Mouse (Mus musculus) embryo, embryonic 9.5 days (tissue): ENCODE measurements around the gene Tln1.
"Not testable (repeated sequence)": the region's sequence is repeated elsewhere in the genome, so short reads cannot be mapped to it uniquely, and the experiment has no call there.

Source experiments
- DNase-seq: peaks from one replicate; pipeline ENCODE4 v3.0.0-alpha.2; 2017; ENCODE audit errors: extremely low spot score

The Tln1 gene

GRCm38 (mm10) chr4:43506074-43506473 lies 56.4 kb downstream of the Tln1 start:
- no peak for DNase-seq

GRCm38 (mm10) chr4:43504269-43504668 lies 58.2 kb downstream of the Tln1 start:
- no peak for DNase-seq

- no peak for DNase-seq
Measured at GRCm38 (mm10) chr4:43503506-43503905, 59.0 kb downstream of the Tln1 start.

GRCm38 (mm10) chr4:43503041-43503440 lies 59.5 kb downstream of the Tln1 start:
- DNase-seq: no peak

GRCm38 (mm10) chr4:43499407-43500333 lies 62.8 kb downstream of the Tln1 start, which contains the start of gene Arhgef39:
Gene Arhgef39, minus strand, starts transcription at chr4:43499695.
- DNase-seq: peak; percentile 84

GRCm38 (mm10) chr4:43498983-43499382 lies 63.5 kb downstream of the Tln1 start:
- DNase-seq: peak; percentile 64

- DNase-seq: no peak
Measured at GRCm38 (mm10) chr4:43497946-43498345, 64.5 kb downstream of the Tln1 start.

- no peak for DNase-seq
Measured at GRCm38 (mm10) chr4:43497405-43497804, 65.1 kb downstream of the Tln1 start.

- no peak for DNase-seq
Measured at GRCm38 (mm10) chr4:43496587-43496986, 65.9 kb downstream of the Tln1 start.

GRCm38 (mm10) chr4:43493846-43494240 lies 68.6 kb downstream of the Tln1 start:
- DNase-seq: no peak

GRCm38 (mm10) chr4:43493186-43493845 lies 69.2 kb downstream of the Tln1 start:
- peak; percentile 98 for DNase-seq

- peak; percentile 93 for DNase-seq
Measured at GRCm38 (mm10) chr4:43492821-43493185, 69.7 kb downstream of the Tln1 start, which contains the start of gene Ccdc107. Gene Ccdc107, plus strand, starts transcription at chr4:43492900.

GRCm38 (mm10) chr4:43492101-43492820 lies 70.2 kb downstream of the Tln1 start:
- peak; percentile 21 for DNase-seq

GRCm38 (mm10) chr4:43490801-43491200 lies 71.7 kb downstream of the Tln1 start:
- DNase-seq: no peak

GRCm38 (mm10) chr4:43489611-43490010 lies 72.9 kb downstream of the Tln1 start:
- DNase-seq: no peak

GRCm38 (mm10) chr4:43485666-43486065 lies 76.8 kb downstream of the Tln1 start:
- DNase-seq: not testable (repeated sequence)

GRCm38 (mm10) chr4:43483535-43484091 lies 78.9 kb downstream of the Tln1 start, which contains the start of gene Sit1:
Gene Sit1, minus strand, starts transcription at chr4:43483734.
- DNase-seq: no peak

- DNase-seq: no peak
Measured at GRCm38 (mm10) chr4:43482591-43482990, 79.9 kb downstream of the Tln1 start.

GRCm38 (mm10) chr4:43481894-43482456 lies 80.5 kb downstream of the Tln1 start:
- DNase-seq: no peak
